Mouse (Mus musculus) embryo, embryonic 10 days (tissue): Measurements from ENCODE around the gene Zfp961.
A peak's percentile ranks its signal among the peaks of the same experiment; 100 is the strongest.
"Not testable (repeated sequence)": the region's sequence is repeated elsewhere in the genome, so short reads cannot be mapped to it uniquely, and the experiment has no call there.

Source experiments
- DNase-seq: peaks from one replicate; pipeline ENCODE4 v3.0.0-alpha.2; 2015; ENCODE audit warnings: low spot score

The Zfp961 gene

GRCm38 (mm10) chr8:71961796-71962195 lies 11.0 kb downstream of the Zfp961 start:
- no peak for DNase-seq

GRCm38 (mm10) chr8:71964051-71964450 lies 13.2 kb downstream of the Zfp961 start:
- no peak for DNase-seq

GRCm38 (mm10) chr8:71965166-71965565 lies 14.3 kb downstream of the Zfp961 start:
- no peak for DNase-seq

- DNase-seq = no peak
Observed at GRCm38 (mm10) chr8:71966411-71966810, 15.6 kb downstream of the Zfp961 start.

- DNase-seq = no peak
Observed at GRCm38 (mm10) chr8:71967261-71967660, 16.4 kb downstream of the Zfp961 start.

- DNase-seq = no peak
Observed at GRCm38 (mm10) chr8:71968100-71968499, 17.3 kb downstream of the Zfp961 start.

- no peak for DNase-seq
Observed at GRCm38 (mm10) chr8:71968636-71969035, 17.8 kb downstream of the Zfp961 start.

GRCm38 (mm10) chr8:71971945-71972344 lies 21.1 kb downstream of the Zfp961 start:
- DNase-seq = peak; percentile 36

GRCm38 (mm10) chr8:71974211-71974610 lies 23.4 kb downstream of the Zfp961 start:
- no peak for DNase-seq

- DNase-seq = no peak
Observed at GRCm38 (mm10) chr8:71981032-71981431, 30.2 kb downstream of the Zfp961 start.

- no peak for DNase-seq
Observed at GRCm38 (mm10) chr8:71981456-71981855, 30.6 kb downstream of the Zfp961 start.

- DNase-seq = peak; percentile 16
Observed at GRCm38 (mm10) chr8:71984601-71985000, 33.8 kb downstream of the Zfp961 start.

GRCm38 (mm10) chr8:71988110-71988866 lies 37.5 kb downstream of the Zfp961 start:
- peak; percentile 69 for DNase-seq

GRCm38 (mm10) chr8:71988867-71989599 lies 38.2 kb downstream of the Zfp961 start:
- no peak for DNase-seq

GRCm38 (mm10) chr8:71999434-71999833 lies 48.6 kb downstream of the Zfp961 start:
- DNase-seq = no peak

- no peak for DNase-seq
Observed at GRCm38 (mm10) chr8:72000223-72000622, 49.4 kb downstream of the Zfp961 start.

- DNase-seq = no peak
Observed at GRCm38 (mm10) chr8:72002942-72003341, 52.1 kb downstream of the Zfp961 start.

GRCm38 (mm10) chr8:72005912-72006311 lies 55.1 kb downstream of the Zfp961 start:
- DNase-seq = no peak

- DNase-seq = no peak
Observed at GRCm38 (mm10) chr8:72006763-72007162, 55.9 kb downstream of the Zfp961 start.

GRCm38 (mm10) chr8:72008134-72008641 lies 57.4 kb downstream of the Zfp961 start:
- no peak for DNase-seq

GRCm38 (mm10) chr8:72009473-72009872 lies 58.6 kb downstream of the Zfp961 start, which contains the start of gene Cyp4f18:
Cyp4f18 (minus strand) TSS chr8:72009626.
- DNase-seq = no peak

- not testable (repeated sequence) for DNase-seq
Observed at GRCm38 (mm10) chr8:72013506-72014228, 62.8 kb downstream of the Zfp961 start.
